Mouse (Mus musculus) hindbrain, embryonic 12.5 days (tissue): ENCODE measurements at regions not wholly inside any gene's neighbourhood (a gene's known extent, or its start where the extent isn't known, plus 50 kb on each side); places are given as distances from the start of the nearest gene placed in this dataset.

Source experiments
- ATAC-seq: fragments of 200-750 bp; cut with Nextera tagmentation; 2 replicates; pipeline ENCODE4 v1.8.0; 2017; ENCODE audit warnings: moderate TSS enrichment; ENCODE audit not compliant: low FRiP score
- H3K27ac ChIP-seq: fragments of 300-500 bp; sonication (generic); 2 replicates; pipeline ENCODE4 v1.5.1; 2016; ENCODE audit warnings: mild to moderate bottlenecking
- H3K27me3 ChIP-seq: fragments of 300-500 bp; sonication (generic); 2 replicates; pipeline ENCODE4 v1.6.1; 2016; ENCODE audit warnings: mild to moderate bottlenecking
- H3K36me3 ChIP-seq: fragments of 300-500 bp; sonication (generic); 2 replicates; pipeline ENCODE4 v1.6.1; 2016; ENCODE audit warnings: mild to moderate bottlenecking
- H3K4me1 ChIP-seq: fragments of 300-500 bp; sonication (generic); 2 replicates; pipeline ENCODE4 v1.6.1; 2016
- H3K4me2 ChIP-seq: fragments of 300-500 bp; sonication (generic); replicated peaks from 2 replicates; pipeline ENCODE4 v1.6.1; 2016; ENCODE audit warnings: mild to moderate bottlenecking
- H3K4me3 ChIP-seq: fragments of 300-500 bp; sonication (generic); 2 replicates; pipeline ENCODE4 v1.5.1; 2016; ENCODE audit warnings: mild to moderate bottlenecking
- H3K9ac ChIP-seq: fragments of 300-500 bp; sonication (generic); 2 replicates; pipeline ENCODE4 v1.6.1; 2016; ENCODE audit warnings: mild to moderate bottlenecking, moderate library complexity
- H3K9me3 ChIP-seq: fragments of 300-500 bp; sonication (generic); replicated peaks from 2 replicates; pipeline ENCODE4 v1.6.1; 2016; ENCODE audit warnings: mild to moderate bottlenecking
- WGBS: fragments of 180-500 bp; shearing (Covaris S2); methylation state at CpG from one replicate; pipeline ENCODE4 v1.1.7; 2016; 5-methylcytosine and 5-hydroxymethylcytosine counted together

GRCm38 (mm10) chr7:115263082-115263481 lies 519.6 kb downstream of the Insc start:
- H3K27ac ChIP-seq: no peak overlapping the region
- no peak overlapping the region for H3K9ac ChIP-seq
- WGBS: 79% methylated on average over 2 of the region's 2 CpGs
- H3K4me1 ChIP-seq: no peaks in the 10 kb centered on the region
- H3K4me3 ChIP-seq: no peak overlapping the region
- no peaks in the 10 kb centered on the region for H3K9me3 ChIP-seq
- H3K4me2 ChIP-seq: no peak overlapping the region
- no peaks in the 10 kb centered on the region for H3K36me3 ChIP-seq
- H3K27me3 ChIP-seq: no peaks in the 10 kb centered on the region
- ATAC-seq: no peak

DNA sequence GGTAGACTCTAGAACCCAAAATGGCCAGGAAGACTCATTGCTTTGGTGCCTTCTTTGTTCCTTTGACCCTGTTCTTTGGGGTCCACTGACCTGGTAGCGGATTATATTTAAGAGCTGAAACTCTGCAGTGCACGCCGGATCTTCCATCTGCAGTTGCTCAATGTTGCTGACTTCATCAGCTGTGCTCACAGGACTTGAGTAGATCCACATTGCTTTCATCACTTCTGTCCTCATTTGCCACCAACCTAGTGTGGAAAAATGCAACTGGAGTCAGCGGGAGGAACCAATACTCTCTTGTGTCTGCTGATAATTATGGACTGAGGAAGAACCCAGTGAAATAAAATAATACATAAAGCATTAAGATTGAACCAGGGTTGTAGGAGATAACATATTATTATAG lies 522.6 kb downstream of the Insc start:
- H3K27me3 ChIP-seq: no peaks in the 10 kb centered on the region
- WGBS: 90% methylated on average over 4 of the region's 4 CpGs
- H3K4me3 ChIP-seq: no peak overlapping the region
- H3K27ac ChIP-seq: no peak overlapping the region
- no peak for ATAC-seq
- no peak overlapping the region for H3K4me2 ChIP-seq
- H3K9ac ChIP-seq: no peak overlapping the region
- H3K36me3 ChIP-seq: no peaks in the 10 kb centered on the region
- no peaks in the 10 kb centered on the region for H3K9me3 ChIP-seq
- no peaks in the 10 kb centered on the region for H3K4me1 ChIP-seq

DNA sequence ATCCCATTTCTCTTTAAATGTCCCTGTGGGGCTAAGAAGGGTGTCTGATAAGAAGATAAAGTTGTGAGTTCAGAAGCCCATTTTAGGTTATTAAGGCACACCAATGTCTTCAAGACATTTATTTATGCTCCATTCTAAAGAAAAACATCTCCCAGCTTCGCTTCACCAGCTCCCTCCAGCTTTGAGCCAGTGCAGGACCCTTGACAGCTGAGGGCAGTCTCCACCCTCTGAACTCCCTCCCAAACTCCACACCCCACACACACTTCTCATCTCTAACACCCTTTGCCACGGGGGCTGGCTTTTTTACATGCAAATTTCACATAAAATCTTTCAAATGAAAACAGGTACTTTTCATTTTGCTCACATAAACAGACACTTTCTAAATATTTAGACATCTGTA lies 527.3 kb downstream of the Insc start:
- no peak overlapping the region for H3K4me2 ChIP-seq
- H3K4me3 ChIP-seq: no peak overlapping the region
- 35% methylated on average over 2 of the region's 2 CpGs for WGBS
- no peak overlapping the region for H3K9ac ChIP-seq
- no peaks in the 10 kb centered on the region for H3K36me3 ChIP-seq
- H3K27me3 ChIP-seq: no peaks in the 10 kb centered on the region
- H3K4me1 ChIP-seq: no peaks in the 10 kb centered on the region
- ATAC-seq: no peak
- H3K9me3 ChIP-seq: no peaks in the 10 kb centered on the region
- no peak overlapping the region for H3K27ac ChIP-seq

DNA sequence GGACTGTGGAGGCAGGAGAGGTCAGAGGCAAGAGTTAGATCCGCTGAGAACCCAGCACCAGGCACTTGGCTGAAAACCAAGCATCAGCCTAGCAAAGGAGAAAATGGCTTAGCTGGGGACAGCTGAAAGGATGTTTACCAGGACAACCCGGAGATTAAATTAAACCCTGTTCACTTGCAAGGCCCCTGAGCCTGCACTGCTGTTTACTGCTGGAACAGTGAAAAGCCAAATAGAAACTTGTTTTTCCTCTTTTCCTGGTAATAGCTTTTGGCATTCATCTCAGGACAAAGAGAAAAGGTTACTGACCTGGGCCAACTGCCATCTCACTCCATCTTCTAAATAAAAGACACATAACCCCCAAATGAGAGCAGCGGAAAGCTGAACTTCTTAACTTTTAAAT lies 531.3 kb downstream of the Insc start:
- ATAC-seq: no peak
- H3K36me3 ChIP-seq: no peaks in the 10 kb centered on the region
- H3K4me1 ChIP-seq: no peaks in the 10 kb centered on the region
- H3K4me3 ChIP-seq: no peak overlapping the region
- H3K4me2 ChIP-seq: no peak overlapping the region
- H3K9me3 ChIP-seq: no peaks in the 10 kb centered on the region
- H3K27ac ChIP-seq: no peak overlapping the region
- H3K27me3 ChIP-seq: no peaks in the 10 kb centered on the region
- WGBS: 54% methylated on average over 3 of the region's 3 CpGs
- H3K9ac ChIP-seq: no peak overlapping the region

- Histone ChIP-seq H3K4me3 (no peak overlapping the region), H3K9me3 (no peaks in the 10 kb centered on the region), H3K4me2 (no peak overlapping the region), H3K9ac (no peak overlapping the region), H3K27me3 (0 out of 2 replicates have a peak, but pooled peaks cover 3% of the 10 kb centered on the region), H3K27ac (no peak overlapping the region), H3K36me3 (no peaks in the 10 kb centered on the region), H3K4me1 (peaks cover 15% of the 10 kb centered on the region)
- no peak for ATAC-seq
- 53% methylated on average over 7 of the region's 7 CpGs for WGBS
Observed at GRCm38 (mm10) chr7:115290801-115291417, 547.4 kb downstream of the Insc start.

GRCm38 (mm10) chr7:115294655-115295230 lies 551.2 kb downstream of the Insc start:
- Histone ChIP-seq H3K27ac (no peak overlapping the region), H3K27me3 (0 out of 2 replicates have a peak, but pooled peaks cover 3% of the 10 kb centered on the region), H3K9me3 (no peaks in the 10 kb centered on the region), H3K4me2 (no peak overlapping the region), H3K9ac (no peak overlapping the region), H3K4me3 (no peak overlapping the region), H3K4me1 (peaks cover 15% of the 10 kb centered on the region), H3K36me3 (no peaks in the 10 kb centered on the region)
- WGBS: 69% methylated on average over 10 of the region's 10 CpGs
- no peak for ATAC-seq

GRCm38 (mm10) chr7:115300241-115300640 lies 556.7 kb downstream of the Insc start:
- H3K9ac ChIP-seq: no peak overlapping the region

DNA sequence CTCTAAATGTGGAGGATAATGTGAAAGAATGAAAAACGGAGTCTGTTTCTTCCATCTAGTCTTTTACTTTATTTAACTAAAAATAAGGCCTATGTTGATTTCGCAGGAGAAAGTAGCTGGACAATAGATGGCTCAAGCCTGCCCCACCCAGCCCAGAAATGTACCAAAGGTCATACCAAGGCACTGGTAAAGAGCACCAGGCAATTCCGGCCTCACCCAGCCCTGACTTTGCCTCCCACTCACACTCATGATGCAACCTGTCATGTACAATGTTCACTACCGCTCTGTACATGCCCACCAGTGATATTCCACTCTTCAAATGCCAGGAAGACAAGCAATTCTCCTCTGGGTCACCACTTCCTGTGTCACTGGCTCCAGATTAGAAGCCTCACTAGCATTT lies 564.9 kb downstream of the Insc start:
- no peak overlapping the region for H3K9ac ChIP-seq
- no peak overlapping the region for H3K4me2 ChIP-seq
- no peak for ATAC-seq
- no peak overlapping the region for H3K27ac ChIP-seq
- 0 out of 2 replicates have a peak, but pooled peaks cover under 1% of the 10 kb centered on the region for H3K27me3 ChIP-seq
- WGBS: 85% methylated on average over 4 of the region's 4 CpGs
- H3K4me3 ChIP-seq: no peak overlapping the region
- H3K36me3 ChIP-seq: no peaks in the 10 kb centered on the region
- no peaks in the 10 kb centered on the region for H3K9me3 ChIP-seq
- H3K4me1 ChIP-seq: peaks cover 6% of the 10 kb centered on the region; the same call in 1 of the 2 replicates

More at GRCm38 (mm10) chr7:115300241-115300640, 556.7 kb downstream of the Insc start:
- Histone ChIP-seq H3K4me2 (no peak overlapping the region), H3K36me3 (no peaks in the 10 kb centered on the region), H3K4me1 (0 out of 2 replicates have a peak, but pooled peaks cover 2% of the 10 kb centered on the region), H3K27ac (no peak overlapping the region), H3K9me3 (no peaks in the 10 kb centered on the region), H3K4me3 (no peak overlapping the region), H3K27me3 (no peaks in the 10 kb centered on the region)
- no peak for ATAC-seq
- WGBS: 91% methylated on average over 8 of the region's 8 CpGs

- H3K4me1 ChIP-seq: peaks cover 6% of the 10 kb centered on the region; the same call in 1 of the 2 replicates
- no peaks in the 10 kb centered on the region for H3K36me3 ChIP-seq
- H3K27me3 ChIP-seq: peaks cover 3% of the 10 kb centered on the region; the same call in 1 of the 2 replicates
- H3K27ac ChIP-seq: no peak overlapping the region
- no peaks in the 10 kb centered on the region for H3K9me3 ChIP-seq
- no peak overlapping the region for H3K4me2 ChIP-seq
- WGBS: 63% methylated on average over 5 of the region's 5 CpGs
- peak; percentile 66 for ATAC-seq
- H3K4me3 ChIP-seq: no peak overlapping the region
- H3K9ac ChIP-seq: no peak overlapping the region
Observed at GRCm38 (mm10) chr7:115310400-115311225, 567.1 kb downstream of the Insc start.

DNA sequence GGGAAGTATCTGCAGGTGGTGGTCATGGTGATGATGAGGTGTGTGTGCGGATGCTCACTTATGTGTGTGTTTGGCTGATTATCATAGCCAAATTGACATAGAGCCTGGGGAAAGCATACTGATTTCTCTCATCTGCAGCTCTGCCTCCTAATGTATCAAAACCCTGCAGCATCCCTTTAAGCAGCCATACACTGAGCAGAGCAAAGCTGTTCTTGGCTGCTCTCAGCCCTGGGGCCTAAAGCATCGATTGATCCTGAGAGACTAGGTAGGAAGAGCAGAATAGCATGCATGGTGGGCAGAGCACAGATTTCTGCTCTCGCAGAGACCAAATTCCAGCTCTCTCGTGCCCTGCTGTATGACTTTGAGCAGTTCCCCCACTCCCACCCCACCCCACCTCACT lies 576.0 kb downstream of the Insc start:
- ATAC-seq: no peak
- H3K4me1 ChIP-seq: peaks cover 2% of the 10 kb centered on the region; the same call in 1 of the 2 replicates
- 76% methylated on average over 4 of the region's 4 CpGs for WGBS

DNA sequence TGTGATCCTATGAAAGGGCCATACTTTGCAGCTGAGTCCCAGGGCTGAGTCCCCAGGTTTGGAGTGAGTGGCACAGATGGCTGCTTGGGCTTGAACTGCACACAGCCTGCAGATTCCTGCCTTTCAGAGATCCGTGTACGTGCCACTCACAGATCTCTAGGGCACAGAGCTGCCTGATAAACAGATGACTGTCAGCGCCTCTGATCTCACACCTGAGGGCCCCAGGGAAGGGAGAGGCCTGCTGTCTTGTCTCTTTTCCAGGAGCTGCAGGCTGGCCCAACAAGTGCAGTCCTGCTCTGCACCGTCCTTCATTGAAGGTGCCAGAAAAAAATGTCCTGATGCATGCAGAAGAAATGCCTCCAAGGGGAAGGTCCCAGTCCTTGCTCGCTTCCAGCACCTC lies 579.5 kb downstream of the Insc start:
- Histone ChIP-seq H3K9ac (no peak overlapping the region), H3K9me3 (no peaks in the 10 kb centered on the region), H3K4me2 (no peak overlapping the region), H3K36me3 (no peaks in the 10 kb centered on the region), H3K4me3 (no peak overlapping the region), H3K27me3 (no peaks in the 10 kb centered on the region), H3K4me1 (peaks cover 2% of the 10 kb centered on the region; the same call in 1 of the 2 replicates), H3K27ac (no peak overlapping the region)
- no peak for ATAC-seq
- 68% methylated on average over 5 of the region's 5 CpGs for WGBS

More for the DNA sequence above, 576.0 kb downstream of the Insc start:
- Histone ChIP-seq H3K27me3 (no peaks in the 10 kb centered on the region), H3K4me3 (no peak overlapping the region), H3K4me2 (no peak overlapping the region), H3K9me3 (no peaks in the 10 kb centered on the region), H3K27ac (no peak overlapping the region), H3K9ac (no peak overlapping the region), H3K36me3 (no peaks in the 10 kb centered on the region)

DNA sequence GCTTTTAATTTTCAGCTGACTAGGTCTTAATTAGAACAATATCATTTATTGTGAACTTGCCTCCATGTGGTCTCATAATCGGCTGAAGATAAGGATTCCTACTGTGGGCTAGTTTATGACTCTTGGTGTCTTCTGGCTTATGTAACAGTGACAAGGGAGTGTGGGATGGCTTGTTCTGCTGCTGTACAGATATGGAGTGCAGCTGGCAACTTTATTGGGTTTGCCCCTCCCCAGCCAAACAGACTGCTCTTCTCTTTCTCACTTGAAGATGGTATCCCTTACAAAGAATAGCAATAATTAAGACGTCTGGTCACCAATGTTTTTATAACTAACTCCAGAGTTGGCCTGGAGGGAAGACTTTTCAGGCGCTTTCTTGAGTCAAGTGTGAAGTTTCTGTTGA lies 584.8 kb downstream of the Insc start:
- no peak for ATAC-seq
- Histone ChIP-seq H3K4me2 (no peak overlapping the region), H3K27me3 (no peaks in the 10 kb centered on the region), H3K36me3 (no peaks in the 10 kb centered on the region), H3K9ac (no peak overlapping the region), H3K4me1 (peaks cover 2% of the 10 kb centered on the region; the same call in 1 of the 2 replicates), H3K4me3 (no peak overlapping the region), H3K27ac (no peak overlapping the region), H3K9me3 (no peaks in the 10 kb centered on the region)
- 72% methylated on average over 3 of the region's 3 CpGs for WGBS
